Mouse (Mus musculus) frontal cortex, postnatal 36 days (tissue): Measurements from ENCODE around the gene Cybrd1.
A peak's percentile ranks its signal among the peaks of the same experiment; 100 is the strongest.

Experiments used
- DNase-seq, 2 experiments: peaks; one replicate each; pipeline ENCODE4 v3.0.0; 2022; ENCODE audit warnings: low spot score in 2 of 2

Cybrd1 gene

GRCm38 (mm10) chr2:71122268-71123029 is 4.7 kb downstream of the Cybrd1 start:
- no peak for DNase-seq

- no peak for DNase-seq
Observed at GRCm38 (mm10) chr2:71123591-71123990, 5.9 kb downstream of the Cybrd1 start.

- DNase-seq: no peak
Observed at GRCm38 (mm10) chr2:71127779-71128534, 10.2 kb downstream of the Cybrd1 start.

- DNase-seq: no peak
Observed at GRCm38 (mm10) chr2:71130366-71130765, 12.6 kb downstream of the Cybrd1 start.

- DNase-seq: no peak
Observed at GRCm38 (mm10) chr2:71131866-71132496, 14.3 kb downstream of the Cybrd1 start.

- DNase-seq: no peak
Observed at GRCm38 (mm10) chr2:71134041-71134505, 16.4 kb downstream of the Cybrd1 start.

- DNase-seq: no peak
Observed at GRCm38 (mm10) chr2:71134836-71135235, 17.1 kb downstream of the Cybrd1 start.

GRCm38 (mm10) chr2:71140622-71141021 is 22.9 kb downstream of the Cybrd1 start:
- no peak for DNase-seq

GRCm38 (mm10) chr2:71142410-71142809 is 24.7 kb downstream of the Cybrd1 start:
- DNase-seq: no peak

GRCm38 (mm10) chr2:71145853-71146252 is 28.1 kb downstream of the Cybrd1 start:
- no peak for DNase-seq

GRCm38 (mm10) chr2:71146266-71146665 is 28.5 kb downstream of the Cybrd1 start:
- no peak for DNase-seq

- no peak for DNase-seq
Observed at GRCm38 (mm10) chr2:71147816-71148215, 30.1 kb downstream of the Cybrd1 start.

GRCm38 (mm10) chr2:71152170-71152569 is 34.4 kb downstream of the Cybrd1 start:
- DNase-seq: no peak

- DNase-seq: peak; percentile 65 to 77
Observed at GRCm38 (mm10) chr2:71155486-71155885, 37.8 kb downstream of the Cybrd1 start.

GRCm38 (mm10) chr2:71156446-71156845 is 38.7 kb downstream of the Cybrd1 start:
- no peak for DNase-seq

- no peak for DNase-seq
Observed at GRCm38 (mm10) chr2:71157881-71158280, 40.2 kb downstream of the Cybrd1 start.

- DNase-seq: no peak
Observed at GRCm38 (mm10) chr2:71159576-71160306, 42.0 kb downstream of the Cybrd1 start.

GRCm38 (mm10) chr2:71160307-71160861 is 42.7 kb downstream of the Cybrd1 start:
- DNase-seq: no peak

- DNase-seq: no peak
Observed at GRCm38 (mm10) chr2:71161558-71161957, 43.8 kb downstream of the Cybrd1 start.

- DNase-seq: no peak
Observed at GRCm38 (mm10) chr2:71162831-71163621, 45.3 kb downstream of the Cybrd1 start.

- no peak for DNase-seq
Observed at GRCm38 (mm10) chr2:71167211-71167610, 49.5 kb downstream of the Cybrd1 start.
